Mouse (Mus musculus): ENCODE data around the gene Bcam. TPM values are rescaled to one million over a fixed set of nuclear protein-coding genes. Genes with fewer than 3 reads are reported as not detected.

Gene Bcam
- polyA plus RNA-seq (2014; fragmentation: Nextera tagmentation; extraction: Ambion mirVana), result 206 and 209 TPM in 2 replicates

DNA sequence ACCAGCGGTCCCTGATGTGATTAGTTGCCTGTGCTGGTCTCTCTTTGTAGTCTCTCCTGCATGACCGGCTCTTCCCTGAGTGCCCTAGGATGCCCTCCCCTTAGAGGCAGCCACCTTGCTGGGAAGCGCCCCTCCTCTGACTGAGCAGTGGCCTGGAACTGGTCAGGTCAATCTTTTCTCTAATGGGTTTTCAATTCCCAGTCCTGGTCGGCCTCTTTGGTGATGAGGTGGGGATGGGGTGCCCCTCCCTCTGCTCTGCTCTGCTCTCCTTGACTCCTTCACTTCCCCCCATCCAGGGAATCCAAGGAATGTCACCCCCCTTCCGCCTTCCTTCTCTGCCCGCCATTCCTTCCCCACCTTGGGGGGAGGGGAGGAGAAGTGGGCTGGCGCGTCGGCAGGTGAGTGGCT is at the start of gene Bcam:
TSS of gene Bcam (minus strand) at position 33 of the 408 bp plus-strand sequence.
- H3K36me3 ChIP-seq (ENCODE audit: insufficient read depth), result peaks cover 17% of the 10 kb centered on the region; the same call in 1 of the 2 replicates
- peak within 1 kb of the TSS; percentile 80 for H3K9ac ChIP-seq
- peak; percentile 68 for ATAC-seq (ENCODE audit: insufficient read depth)
- peak within 1 kb of the TSS; percentile 93 for H3K4me2 ChIP-seq
- peaks cover 21% of the 10 kb centered on the region; the same call in 1 of the 2 replicates for H3K4me1 ChIP-seq (ENCODE audit: insufficient read depth)
- H3K27ac ChIP-seq (ENCODE audit: low read depth), result peak within 1 kb of the TSS; percentile 83
- H3K4me3 ChIP-seq (ENCODE audit: low read depth, low read length), result peak within 1 kb of the TSS; percentile 64
- H3K27me3 ChIP-seq (ENCODE audit: insufficient read depth, low read length), result no peaks in the 10 kb centered on the region
- peak; percentile 80 for DNase-seq
- no peaks in the 10 kb centered on the region for H3K9me3 ChIP-seq (ENCODE audit: low read depth, low read length)
- WGBS, result 4% methylated on average over 9 of the region's 9 CpGs
- no peak for TF ChIP-seq CTCF (IDR thresholded peaks at IDR 0.05; ENCODE audit: low read depth)

DNA sequence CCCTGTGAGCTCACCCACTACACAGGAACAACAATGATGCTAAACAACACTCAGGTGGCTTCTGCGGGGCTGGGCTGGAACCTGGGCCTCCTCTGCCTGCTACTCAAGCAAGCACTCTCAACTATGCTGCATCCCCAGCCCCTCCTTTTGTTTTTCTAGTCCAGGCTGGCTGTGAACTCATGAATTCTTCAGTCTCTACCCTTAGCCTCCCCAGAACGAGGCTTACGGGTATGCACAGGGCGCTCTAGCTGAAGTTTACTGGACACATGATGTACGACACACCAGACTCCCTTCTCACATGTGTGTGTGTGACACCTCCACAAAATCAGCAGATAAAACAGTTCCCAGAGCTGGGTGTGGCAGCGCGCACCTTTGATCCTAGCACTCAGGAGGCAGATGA is 48.1 kb upstream of the Bcam start:
- Histone ChIP-seq H3K27ac (ENCODE audit: low read depth) (no peak overlapping the region), H3K9ac (no peak overlapping the region), H3K27me3 (ENCODE audit: insufficient read depth, low read length) (peaks cover 9% of the 10 kb centered on the region; the same call in 1 of the 2 replicates), H3K36me3 (ENCODE audit: insufficient read depth) (no peaks in the 10 kb centered on the region), H3K4me1 (ENCODE audit: insufficient read depth) (peaks cover 28% of the 10 kb centered on the region), H3K4me2 (no peak overlapping the region), H3K4me3 (ENCODE audit: low read depth, low read length) (no peak overlapping the region), H3K9me3 (ENCODE audit: low read depth, low read length) (no peaks in the 10 kb centered on the region)
- no peak for DNase-seq
- no peak for TF ChIP-seq CTCF (IDR thresholded peaks at IDR 0.05; ENCODE audit: low read depth)
- WGBS, result 74% methylated on average over 7 of the region's 7 CpGs
- ATAC-seq (ENCODE audit: insufficient read depth), result no peak

DNA sequence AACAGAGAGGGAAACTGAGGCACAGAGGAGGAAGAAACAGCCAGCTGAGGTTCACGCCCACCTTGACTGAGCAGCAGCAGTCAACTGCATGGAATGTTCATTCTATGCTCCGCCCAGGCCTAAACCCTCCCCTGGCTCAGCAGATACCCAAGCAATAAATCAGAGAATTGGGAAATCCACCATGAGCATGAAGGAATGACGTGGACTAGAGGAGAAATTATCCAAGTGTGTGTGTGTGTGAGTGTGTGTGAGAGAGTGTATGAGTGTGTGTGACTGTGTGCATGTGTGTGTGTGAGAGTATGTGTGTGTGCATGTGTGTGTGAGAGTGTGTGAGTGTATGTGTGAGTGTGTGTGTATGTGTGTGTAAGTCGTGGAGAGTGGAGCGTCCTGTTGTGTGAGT is 47.6 kb upstream of the Bcam start:
- no peak for TF ChIP-seq CTCF (IDR thresholded peaks at IDR 0.05; ENCODE audit: low read depth)
- WGBS, result 67% methylated on average over 5 of the region's 5 CpGs
- no peak overlapping the region for H3K9ac ChIP-seq
- peaks cover 9% of the 10 kb centered on the region; the same call in 1 of the 2 replicates for H3K27me3 ChIP-seq (ENCODE audit: insufficient read depth, low read length)
- peak overlapping the region; percentile 67; the same call in 1 of the 2 replicates for H3K4me2 ChIP-seq
- peaks cover 24% of the 10 kb centered on the region for H3K4me1 ChIP-seq (ENCODE audit: insufficient read depth)
- H3K9me3 ChIP-seq (ENCODE audit: low read depth, low read length), result no peaks in the 10 kb centered on the region
- no peak for ATAC-seq (ENCODE audit: insufficient read depth)
- no peak overlapping the region for H3K27ac ChIP-seq (ENCODE audit: low read depth)
- no peaks in the 10 kb centered on the region for H3K36me3 ChIP-seq (ENCODE audit: insufficient read depth)
- DNase-seq, result peak; percentile 56
- no peak overlapping the region for H3K4me3 ChIP-seq (ENCODE audit: low read depth, low read length)

DNA sequence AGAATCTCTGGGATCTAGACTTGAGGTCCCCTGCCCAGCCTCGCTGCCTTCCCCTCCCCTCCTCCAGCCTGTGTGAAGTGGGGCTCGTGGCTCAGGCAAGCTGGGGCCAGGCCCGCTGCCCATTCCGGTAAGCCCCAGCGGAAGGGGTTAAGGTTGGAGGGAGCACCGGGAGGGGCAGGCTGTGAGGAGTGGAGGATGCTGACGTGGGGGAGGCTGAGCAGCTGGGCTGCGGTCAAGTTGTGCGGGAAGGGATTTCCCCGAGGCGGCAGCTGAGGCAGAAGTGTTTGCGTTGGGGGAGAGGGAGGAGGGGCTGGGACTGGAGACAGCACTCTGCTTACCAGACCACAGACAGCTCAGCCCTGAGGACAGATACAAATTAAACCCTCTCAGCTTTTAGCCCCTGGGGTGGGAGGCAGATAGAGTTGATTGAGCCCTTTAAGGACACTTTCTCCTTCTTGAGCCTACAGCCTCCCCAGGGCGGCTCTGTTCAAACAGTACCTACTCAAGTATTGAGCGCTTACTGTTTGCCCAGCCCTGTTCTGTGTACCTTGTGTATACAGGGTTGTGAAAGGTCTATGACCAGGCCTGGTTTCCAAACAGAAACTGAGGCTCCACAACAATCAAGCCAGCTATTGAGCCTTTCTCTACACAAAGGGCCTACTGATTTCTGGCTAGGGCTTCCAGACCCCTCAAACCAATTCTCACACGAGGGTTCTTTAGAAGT is 46.7 kb upstream of the Bcam start:
- peak overlapping the region; percentile 33 for H3K4me3 ChIP-seq (ENCODE audit: low read depth, low read length)
- H3K36me3 ChIP-seq (ENCODE audit: insufficient read depth), result no peaks in the 10 kb centered on the region
- no peaks in the 10 kb centered on the region for H3K9me3 ChIP-seq (ENCODE audit: low read depth, low read length)
- peak; percentile 69 for ATAC-seq (ENCODE audit: insufficient read depth)
- 7% methylated on average over 15 of the region's 15 CpGs for WGBS
- H3K4me2 ChIP-seq, result peak overlapping the region; percentile 67
- TF ChIP-seq CTCF (IDR thresholded peaks at IDR 0.05; ENCODE audit: low read depth), result no peak
- H3K27me3 ChIP-seq (ENCODE audit: insufficient read depth, low read length), result peaks cover 9% of the 10 kb centered on the region; the same call in 1 of the 2 replicates
- peaks cover 18% of the 10 kb centered on the region for H3K4me1 ChIP-seq (ENCODE audit: insufficient read depth)
- peak overlapping the region; percentile 83 for H3K27ac ChIP-seq (ENCODE audit: low read depth)
- peak; percentile 81 for DNase-seq
- H3K9ac ChIP-seq, result peak overlapping the region; percentile 36

DNA sequence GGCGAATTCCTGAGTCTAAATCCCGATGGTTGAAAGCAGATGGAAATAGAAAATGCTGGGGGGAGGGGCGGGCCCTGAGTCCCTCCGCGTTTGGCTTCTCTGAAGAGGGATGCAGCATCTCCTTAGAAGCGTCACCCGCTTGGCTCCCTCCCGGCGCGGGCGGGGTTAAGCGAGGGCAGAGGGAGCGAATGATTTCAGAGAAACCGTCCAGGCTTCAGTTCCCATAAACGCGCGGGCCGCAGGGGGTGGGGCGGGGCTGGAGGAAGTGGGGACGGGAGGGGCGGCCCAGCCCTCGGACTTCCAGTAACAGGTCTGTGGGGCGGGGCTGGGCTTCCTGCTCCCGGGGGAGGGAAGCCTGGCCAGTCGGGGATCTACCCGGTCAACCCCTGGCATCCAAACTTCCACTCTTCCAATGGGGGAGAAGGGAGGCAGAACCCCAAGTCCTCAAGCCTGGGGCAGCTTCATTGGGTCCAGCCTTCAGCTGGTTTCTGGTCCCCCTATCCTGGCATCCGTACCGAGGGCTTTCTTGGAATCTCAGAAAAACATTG is 45.5 kb upstream of the Bcam start:
- Histone ChIP-seq H3K27me3 (ENCODE audit: insufficient read depth, low read length) (peaks cover 6% of the 10 kb centered on the region; the same call in 1 of the 2 replicates), H3K9ac (peak overlapping the region; percentile 27), H3K27ac (ENCODE audit: low read depth) (peak overlapping the region; percentile 83), H3K4me3 (ENCODE audit: low read depth, low read length) (peak overlapping the region; percentile 33), H3K4me1 (ENCODE audit: insufficient read depth) (peaks cover 18% of the 10 kb centered on the region), H3K4me2 (peak overlapping the region; percentile 67), H3K9me3 (ENCODE audit: low read depth, low read length) (no peaks in the 10 kb centered on the region), H3K36me3 (ENCODE audit: insufficient read depth) (no peaks in the 10 kb centered on the region)
- ATAC-seq (ENCODE audit: insufficient read depth) (peak; percentile 70), DNase-seq (peak; percentile 84)
- WGBS, result under 1% methylated on average over 28 of the region's 28 CpGs
- TF ChIP-seq CTCF (IDR thresholded peaks at IDR 0.05; ENCODE audit: low read depth), result no peak

DNA sequence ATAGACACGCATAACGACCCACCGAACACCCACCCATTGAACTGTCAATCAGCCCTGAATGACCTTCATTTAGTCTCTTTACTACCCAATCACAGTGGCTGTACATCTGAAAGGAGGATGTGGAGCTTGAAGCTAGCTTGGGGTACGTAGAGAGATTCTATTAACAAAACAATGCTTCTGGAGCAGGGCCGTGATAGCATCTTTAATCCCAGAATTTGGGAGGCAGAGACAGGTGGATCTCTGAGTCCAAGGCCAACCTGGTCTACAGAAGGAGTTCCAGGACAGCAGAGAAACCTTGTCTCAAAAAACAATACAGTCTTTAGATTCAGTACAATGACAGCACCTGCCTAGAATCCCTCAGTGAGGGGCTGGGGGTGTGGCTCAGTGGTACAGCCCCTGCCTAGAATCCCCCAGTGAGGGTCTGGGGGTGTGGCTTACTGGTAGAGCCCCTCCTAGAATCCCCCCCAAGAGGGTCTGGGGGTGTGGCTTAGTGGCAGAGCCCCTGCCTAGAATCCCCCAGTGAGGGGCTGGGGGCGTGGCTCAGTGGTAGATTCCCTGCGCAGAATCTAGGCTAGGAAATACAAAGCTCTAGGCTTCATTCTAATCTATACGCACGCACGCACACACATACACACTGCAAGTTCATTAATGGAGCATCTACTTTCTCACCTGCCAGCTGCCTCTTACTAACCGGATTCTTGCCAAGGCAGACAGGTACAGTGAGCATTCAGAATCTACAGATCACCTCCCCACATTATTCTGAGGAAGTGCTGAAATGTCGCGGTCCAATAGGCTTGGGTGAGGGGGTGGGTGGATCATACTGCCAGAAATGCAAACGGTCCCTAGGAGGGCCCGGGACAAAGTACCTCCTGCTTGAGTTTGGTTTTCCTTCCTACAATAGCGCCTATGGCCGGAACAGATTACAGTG is 44.7 kb upstream of the Bcam start:
- Histone ChIP-seq H3K27ac (ENCODE audit: low read depth) (peak overlapping the region; percentile 83), H3K4me1 (ENCODE audit: insufficient read depth) (peaks cover 21% of the 10 kb centered on the region), H3K27me3 (ENCODE audit: insufficient read depth, low read length) (peaks cover 10% of the 10 kb centered on the region; the same call in 1 of the 2 replicates), H3K4me2 (peak overlapping the region; percentile 67), H3K9me3 (ENCODE audit: low read depth, low read length) (no peaks in the 10 kb centered on the region), H3K9ac (peak overlapping the region; percentile 27), H3K36me3 (ENCODE audit: insufficient read depth) (no peaks in the 10 kb centered on the region), H3K4me3 (ENCODE audit: low read depth, low read length) (peak overlapping the region; percentile 33)
- TF ChIP-seq CTCF (IDR thresholded peaks at IDR 0.05; ENCODE audit: low read depth), result no peak
- ATAC-seq (ENCODE audit: insufficient read depth), result peak; percentile 9; the same call in 1 of the 2 replicates
- 31% methylated on average over 17 of the region's 17 CpGs for WGBS
- no peak for DNase-seq

Data from lung, embryonic 14.5 days (tissue).